Mouse (Mus musculus) neural tube, embryonic 13.5 days (tissue): ENCODE results near the gene Jade2. TPM values are rescaled to one million over a fixed set of nuclear protein-coding genes. Genes with fewer than 3 reads are reported as not detected.

Experiments used
- ATAC-seq: fragments of 200-750 bp; cut with Nextera tagmentation; 2 replicates; pipeline ENCODE4 v1.8.0; 2017; ENCODE audit warnings: low read depth, mild to moderate bottlenecking, moderate TSS enrichment, moderate library complexity
- H3K27ac ChIP-seq: fragments of 300-500 bp; sonication (generic); replicated peaks from 2 replicates; pipeline ENCODE4 v1.5.1; 2015; ENCODE audit warnings: moderate library complexity, mild to moderate bottlenecking, inconsistent platforms
- H3K27me3 ChIP-seq: fragments of 300-500 bp; sonication (generic); 2 replicates; pipeline ENCODE4 v1.6.1; 2015; ENCODE audit warnings: mild to moderate bottlenecking, inconsistent platforms
- H3K36me3 ChIP-seq: fragments of 300-500 bp; sonication (generic); 2 replicates; pipeline ENCODE4 v1.6.1; 2015; ENCODE audit warnings: mild to moderate bottlenecking, inconsistent platforms
- H3K4me1 ChIP-seq: fragments of 300-500 bp; sonication (generic); replicated peaks from 2 replicates; pipeline ENCODE4 v1.6.1; 2015; ENCODE audit warnings: inconsistent platforms
- H3K4me2 ChIP-seq: fragments of 300-500 bp; sonication (generic); 2 replicates; pipeline ENCODE4 v1.6.1; 2015; ENCODE audit warnings: inconsistent platforms, mild to moderate bottlenecking, moderate library complexity
- H3K4me3 ChIP-seq: fragments of 300-500 bp; sonication (generic); 2 replicates; pipeline ENCODE4 v1.5.1; 2015; ENCODE audit warnings: mild to moderate bottlenecking, inconsistent platforms
- H3K9ac ChIP-seq: fragments of 300-500 bp; sonication (generic); 2 replicates; pipeline ENCODE4 v1.6.1; 2015; ENCODE audit warnings: moderate library complexity, mild to moderate bottlenecking, inconsistent platforms
- H3K9me3 ChIP-seq: fragments of 300-500 bp; sonication (generic); 2 replicates; pipeline ENCODE4 v1.6.1; 2016; ENCODE audit warnings: inconsistent platforms
- WGBS: fragments of 180-500 bp; shearing (Covaris S2); methylation state at CpG from one replicate; pipeline ENCODE4 v1.1.7; 2015; 5-methylcytosine and 5-hydroxymethylcytosine counted together
- polyA plus RNA-seq: library from polyadenylated mRNA; unstranded; fragments of >200 nt; fragmentation: Nextera tagmentation; extraction: Ambion mirVana; gene quantifications from 2 replicates; pipeline ENCODE4 v1.2.1, GENCODE M21; 2015

The Jade2 gene
- polyA plus RNA-seq, 1 experiment from 2014 or later: 0.46 TPM

GRCm38 (mm10) chr11:51875792-51876195 lies 18.3 kb upstream of the Jade2 start:
- Histone ChIP-seq H3K27ac (no peak overlapping the region), H3K4me3 (no peak overlapping the region), H3K9me3 (no peaks in the 10 kb centered on the region), H3K4me2 (no peak overlapping the region), H3K9ac (no peak overlapping the region), H3K36me3 (no peaks in the 10 kb centered on the region), H3K4me1 (no peaks in the 10 kb centered on the region), H3K27me3 (no peaks in the 10 kb centered on the region)
- ATAC-seq: no peak
- WGBS: 22% methylated on average over 4 of the region's 4 CpGs

GRCm38 (mm10) chr11:51875086-51875485 lies 17.6 kb upstream of the Jade2 start:
- Histone ChIP-seq H3K36me3 (no peaks in the 10 kb centered on the region), H3K9ac (no peak overlapping the region), H3K27me3 (no peaks in the 10 kb centered on the region), H3K4me1 (no peaks in the 10 kb centered on the region), H3K4me3 (no peak overlapping the region), H3K4me2 (no peak overlapping the region), H3K27ac (no peak overlapping the region), H3K9me3 (no peaks in the 10 kb centered on the region)
- no peak for ATAC-seq
- 70% methylated on average over 1 of the region's 1 CpGs for WGBS

GRCm38 (mm10) chr11:51874266-51875036 lies 17.0 kb upstream of the Jade2 start:
- Histone ChIP-seq H3K4me2 (no peak overlapping the region), H3K4me3 (no peak overlapping the region), H3K27ac (no peak overlapping the region), H3K9me3 (no peaks in the 10 kb centered on the region), H3K27me3 (no peaks in the 10 kb centered on the region), H3K9ac (no peak overlapping the region), H3K4me1 (no peaks in the 10 kb centered on the region), H3K36me3 (no peaks in the 10 kb centered on the region)
- ATAC-seq: no peak
- 84% methylated on average over 7 of the region's 7 CpGs for WGBS

- H3K27ac ChIP-seq: no peak overlapping the region
- H3K4me2 ChIP-seq: no peak overlapping the region
- ATAC-seq: no peak
- H3K9me3 ChIP-seq: no peaks in the 10 kb centered on the region
- H3K4me3 ChIP-seq: no peak overlapping the region
- WGBS: 87% methylated on average over 5 of the region's 5 CpGs
- no peak overlapping the region for H3K9ac ChIP-seq
- no peaks in the 10 kb centered on the region for H3K27me3 ChIP-seq
- H3K36me3 ChIP-seq: no peaks in the 10 kb centered on the region
- no peaks in the 10 kb centered on the region for H3K4me1 ChIP-seq
Measured at GRCm38 (mm10) chr11:51873141-51873540, 15.7 kb upstream of the Jade2 start.

- WGBS: 93% methylated on average over 10 of the region's 10 CpGs
- Histone ChIP-seq H3K4me2 (no peak overlapping the region), H3K4me3 (no peak overlapping the region), H3K9me3 (no peaks in the 10 kb centered on the region), H3K4me1 (no peaks in the 10 kb centered on the region), H3K27me3 (no peaks in the 10 kb centered on the region), H3K9ac (no peak overlapping the region), H3K27ac (no peak overlapping the region), H3K36me3 (no peaks in the 10 kb centered on the region)
- no peak for ATAC-seq
Measured at GRCm38 (mm10) chr11:51867261-51867660, 9.8 kb upstream of the Jade2 start.

DNA sequence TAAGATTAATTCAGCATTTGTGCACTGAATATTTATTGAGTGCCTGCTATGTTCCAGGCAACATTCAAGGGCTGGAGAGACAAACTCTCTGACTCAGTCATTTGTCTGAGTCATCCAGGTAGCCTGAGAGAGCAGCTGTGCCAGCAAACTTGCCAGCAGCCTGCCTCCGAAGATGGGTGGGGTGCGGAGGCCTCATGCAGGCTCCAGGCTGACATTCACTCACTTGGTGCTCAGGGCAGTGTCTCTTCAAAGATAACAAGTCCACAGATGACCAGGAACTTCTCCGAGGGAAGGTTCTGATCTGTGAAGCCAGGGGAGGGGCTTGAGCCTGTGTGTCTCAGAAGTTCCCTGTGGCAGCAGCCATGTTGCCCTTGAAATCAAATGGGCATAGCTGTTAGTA lies 8.6 kb upstream of the Jade2 start:
- no peak overlapping the region for H3K4me3 ChIP-seq
- WGBS: 72% methylated on average over 3 of the region's 3 CpGs
- H3K4me2 ChIP-seq: no peak overlapping the region
- H3K9me3 ChIP-seq: no peaks in the 10 kb centered on the region
- no peak for ATAC-seq
- H3K27ac ChIP-seq: no peak overlapping the region
- H3K4me1 ChIP-seq: no peaks in the 10 kb centered on the region
- no peak overlapping the region for H3K9ac ChIP-seq
- no peaks in the 10 kb centered on the region for H3K36me3 ChIP-seq
- 0 out of 2 replicates have a peak, but pooled peaks cover under 1% of the 10 kb centered on the region for H3K27me3 ChIP-seq

DNA sequence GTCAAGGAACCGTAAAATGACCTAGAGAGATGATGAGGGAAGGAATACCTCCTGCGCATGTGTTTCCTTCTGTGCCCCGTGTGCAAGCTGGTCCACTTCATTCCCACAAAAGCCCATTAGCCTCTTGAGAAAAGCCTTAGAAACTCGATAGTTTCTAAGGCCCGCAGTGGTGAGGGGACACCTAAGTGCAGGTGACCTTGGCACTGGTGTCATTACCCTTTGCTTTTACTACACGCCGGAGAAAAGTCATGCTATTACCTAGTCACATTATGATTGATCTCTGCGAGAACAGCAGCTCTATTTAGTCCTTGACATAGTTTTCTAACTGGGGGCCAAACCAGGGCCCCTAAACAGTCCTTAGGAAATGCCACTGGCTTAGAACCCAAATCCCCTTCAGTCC lies 3.2 kb upstream of the Jade2 start:
- Histone ChIP-seq H3K9me3 (no peaks in the 10 kb centered on the region), H3K4me3 (no peak overlapping the region), H3K27ac (no peak overlapping the region), H3K27me3 (peaks cover 40% of the 10 kb centered on the region), H3K4me1 (peaks cover 29% of the 10 kb centered on the region), H3K9ac (no peak overlapping the region), H3K36me3 (no peaks in the 10 kb centered on the region), H3K4me2 (no peak overlapping the region)
- no peak for ATAC-seq
- 87% methylated on average over 8 of the region's 8 CpGs for WGBS

DNA sequence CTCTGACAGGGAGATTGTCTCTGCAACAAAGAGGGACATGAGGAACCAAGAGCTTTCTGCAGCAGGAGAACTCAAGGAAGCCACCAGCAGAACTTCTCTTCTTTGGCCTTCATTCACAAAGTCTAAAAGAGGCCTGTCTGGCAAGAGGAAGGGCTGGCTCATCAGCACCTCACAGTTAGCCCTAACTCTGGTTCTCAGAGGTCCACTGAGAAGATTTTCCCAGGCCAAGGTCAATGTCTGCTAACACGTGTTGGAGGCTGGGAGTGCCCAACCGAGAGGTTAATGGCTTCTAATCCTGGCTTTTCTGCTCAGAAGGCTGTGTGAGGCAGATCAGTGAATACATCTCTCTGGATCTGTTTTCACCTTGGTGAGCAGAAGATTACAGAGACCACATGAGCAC lies 2.1 kb upstream of the Jade2 start:
- Histone ChIP-seq H3K27ac (no peak overlapping the region), H3K27me3 (peaks cover 43% of the 10 kb centered on the region)

GRCm38 (mm10) chr11:51858528-51859051 lies 1.1 kb upstream of the Jade2 start:
- H3K27me3 ChIP-seq: peaks cover 50% of the 10 kb centered on the region
- H3K27ac ChIP-seq: 0 out of 2 replicates have a peak overlapping the region, but pooled peaks have one; percentile 18
- peak; percentile 26; the same call in 1 of the 2 replicates for ATAC-seq
- peak overlapping the region; percentile 100 for H3K4me2 ChIP-seq
- 1% methylated on average over 28 of the region's 28 CpGs for WGBS
- peak overlapping the region; percentile 76 for H3K9ac ChIP-seq
- H3K36me3 ChIP-seq: no peaks in the 10 kb centered on the region
- H3K4me3 ChIP-seq: peak overlapping the region; percentile 57
- H3K9me3 ChIP-seq: no peaks in the 10 kb centered on the region
- peaks cover 42% of the 10 kb centered on the region for H3K4me1 ChIP-seq

More for the DNA sequence above, 2.1 kb upstream of the Jade2 start:
- Histone ChIP-seq H3K4me1 (peaks cover 37% of the 10 kb centered on the region), H3K9ac (no peak overlapping the region), H3K9me3 (no peaks in the 10 kb centered on the region), H3K4me2 (no peak overlapping the region), H3K4me3 (no peak overlapping the region), H3K36me3 (no peaks in the 10 kb centered on the region)
- whole genome bisulfite sequencing: 30% methylated on average over 2 of the region's 2 CpGs
- ATAC-seq: no peak

- Histone ChIP-seq H3K9me3 (no peaks in the 10 kb centered on the region), H3K4me1 (peaks cover 42% of the 10 kb centered on the region), H3K27me3 (peaks cover 50% of the 10 kb centered on the region), H3K36me3 (no peaks in the 10 kb centered on the region), H3K4me3 (peak overlapping the region; percentile 57), H3K27ac (peak overlapping the region; percentile 49), H3K4me2 (peak overlapping the region; percentile 100), H3K9ac (peak overlapping the region; percentile 76)
- peak; percentile 42; the same call in 1 of the 2 replicates for ATAC-seq
- WGBS: under 1% methylated on average over 52 of the region's 52 CpGs
Measured at GRCm38 (mm10) chr11:51857818-51858527, 520 bp upstream of the Jade2 start.

DNA sequence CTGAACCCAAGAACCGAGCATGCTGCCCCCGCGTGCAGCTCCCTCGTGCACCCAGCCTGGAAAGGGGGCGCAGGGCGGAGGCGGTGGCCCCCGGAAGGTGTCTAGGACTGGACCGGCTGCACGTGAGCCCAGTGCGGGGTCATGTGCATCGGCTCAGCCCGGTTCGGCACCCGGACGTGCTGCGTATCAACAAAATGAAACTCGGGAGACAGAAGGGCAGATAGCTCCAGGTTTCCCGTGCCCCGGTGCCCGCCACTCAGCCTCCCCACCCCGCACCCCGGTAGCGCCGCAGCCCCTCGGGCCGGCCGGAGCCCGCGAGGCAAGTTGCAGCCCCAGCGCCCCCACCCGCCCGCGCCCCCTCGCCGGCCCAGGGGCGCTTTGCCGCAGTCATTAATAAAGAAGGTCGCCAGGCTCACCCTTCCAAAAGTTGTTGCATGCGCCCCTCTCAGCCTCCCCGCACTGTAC lies 805 bp downstream of the Jade2 start:
- H3K4me3 ChIP-seq: peak overlapping the region; percentile 57
- H3K9ac ChIP-seq: peak overlapping the region; percentile 76
- H3K4me2 ChIP-seq: peak overlapping the region; percentile 100
- H3K9me3 ChIP-seq: no peaks in the 10 kb centered on the region
- ATAC-seq: peak; percentile 15; the same call in 1 of the 2 replicates
- H3K36me3 ChIP-seq: no peaks in the 10 kb centered on the region
- peaks cover 49% of the 10 kb centered on the region for H3K4me1 ChIP-seq
- peaks cover 50% of the 10 kb centered on the region for H3K27me3 ChIP-seq
- no peak overlapping the region for H3K27ac ChIP-seq
- under 1% methylated on average over 41 of the region's 41 CpGs for WGBS
